In the genomic region with DNA sequence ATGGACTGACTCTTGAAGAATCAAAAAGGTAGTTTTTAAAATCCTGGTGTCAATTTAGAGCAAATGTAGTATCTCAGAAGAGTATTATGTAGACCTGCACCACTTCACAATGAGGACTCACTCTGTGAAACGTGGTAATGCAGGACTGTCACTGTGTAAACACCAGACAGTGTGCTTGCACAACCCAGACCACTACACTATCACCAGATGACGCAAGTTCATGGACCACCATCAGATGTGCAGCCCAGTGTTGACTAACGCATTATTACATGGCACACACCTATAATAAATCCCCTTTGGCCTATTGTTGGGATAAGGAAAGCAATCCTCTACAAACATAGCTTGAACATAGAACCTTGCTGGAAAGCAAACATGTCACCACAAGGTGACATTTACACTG, we compare ENCODE assay signal across 28 mouse cellular contexts.
DNase-seq lines count a peak whose midpoint lies in the region; ATAC-seq lines count a peak whose summit lies in the region.
"Had no signal": no experiment of that assay in that cellular context is flagged by ENCODE, and none has a peak within 500 bp of the region (broad histone marks: within the 10 kb centered on the region; RNA-seq: fewer than 3 reads in every experiment).

No protein-coding gene starts in this region.

- 56% methylated on average over 3 of the region's 3 CpGs for WGBS in liver, embryonic 13.5 days (ENCODE audit: insufficient replicate concordance)
- 73% methylated on average over 3 of the region's 3 CpGs for WGBS in liver, embryonic 11.5 days
- 62% methylated on average over 3 of the region's 3 CpGs for WGBS in intestine, embryonic 16.5 days

- no peak overlapping the region for H3K4me3 ChIP-seq in liver, embryonic 13.5 days (replicated peaks)
- H3K4me3 ChIP-seq in liver, embryonic 11.5 days (ENCODE audit: low read depth, low read length), result no peak overlapping the region
- no peak overlapping the region for H3K4me3 ChIP-seq in intestine, embryonic 16.5 days (ENCODE audit: low read length)
- H3K4me3 ChIP-seq: embryonic facial prominence, embryonic 12.5 days; kidney, embryonic 15.5 days; layer of hippocampus, adult 2 months; limb, embryonic 10.5 days; limb, embryonic 15.5 days; lung, embryonic 15.5 days; midbrain, embryonic 13.5 days; neural tube, embryonic 13.5 days had no signal

- no peak overlapping the region for H3K4me2 ChIP-seq in liver, embryonic 13.5 days
- no peak overlapping the region for H3K4me2 ChIP-seq in liver, embryonic 11.5 days
- H3K4me2 ChIP-seq in intestine, embryonic 16.5 days (ENCODE audit: low read depth, low read length), result no peak overlapping the region
- H3K4me2 ChIP-seq: embryonic facial prominence, embryonic 12.5 days; kidney, embryonic 15.5 days; limb, embryonic 15.5 days; lung, embryonic 15.5 days; midbrain, embryonic 13.5 days; neural tube, embryonic 13.5 days had no signal

- H3K36me3 ChIP-seq in liver, embryonic 13.5 days, result peaks cover 2% of the 10 kb centered on the region; the same call in 1 of the 2 replicates
- no peaks in the 10 kb centered on the region for H3K36me3 ChIP-seq in liver, embryonic 11.5 days (ENCODE audit: control insufficient read depth, insufficient read depth, low read length)
- 0 out of 2 replicates have a peak, but pooled peaks cover 6% of the 10 kb centered on the region for H3K36me3 ChIP-seq in intestine, embryonic 16.5 days (ENCODE audit: control insufficient read depth, insufficient read depth, low read length)
- H3K36me3 ChIP-seq: midbrain, embryonic 13.5 days; neural tube, embryonic 13.5 days had no signal

- peak; percentile 49; the same call in 1 of the 2 replicates for ATAC-seq in liver, embryonic 13.5 days (ENCODE audit: low read depth)
- ATAC-seq in liver, embryonic 11.5 days (replicated peaks; ENCODE audit: low FRiP score), result no peak
- ATAC-seq in intestine, embryonic 16.5 days, result peak; percentile 19; the same call in 1 of the 2 replicates
- peak; percentile 45 for ATAC-seq in megakaryocyte progenitor cell, adult 5-6 weeks (replicated peaks; ENCODE audit: poor library complexity)
- ATAC-seq: activated CD4-positive, CD25-positive, alpha-beta regulatory T cell, adult 4 months; forebrain, embryonic 16.5 days; hindbrain, embryonic 16.5 days; midbrain, embryonic 13.5 days had no signal

- H3K9me3 ChIP-seq in liver, embryonic 13.5 days (replicated peaks), result no peaks in the 10 kb centered on the region
- H3K9me3 ChIP-seq in liver, embryonic 11.5 days (ENCODE audit: control insufficient read depth, low read length), result no peaks in the 10 kb centered on the region
- H3K9me3 ChIP-seq in intestine, embryonic 16.5 days (ENCODE audit: control insufficient read depth, low read length), result no peaks in the 10 kb centered on the region
- H3K9me3 ChIP-seq: embryonic facial prominence, embryonic 12.5 days; kidney, embryonic 15.5 days; limb, embryonic 10.5 days; limb, embryonic 15.5 days; lung, embryonic 15.5 days; midbrain, embryonic 13.5 days; neural tube, embryonic 13.5 days had no signal

- no peak for DNase-seq in liver, embryonic 13.5 days
- no peak for DNase-seq in liver, embryonic 11.5 days (ENCODE audit: low spot score)
- DNase-seq in layer of hippocampus, adult 8-10 months (ENCODE audit: low spot score in 2 of 2), result no peak
- no peak for DNase-seq in heart, adult 8-10 months (ENCODE audit: low spot score)
- DNase-seq in lung, postnatal 36 days, result no peak
- DNase-seq: adrenal gland, adult 2 months; B cell, adult 2 months; cerebellum, adult 8-10 months; cerebellum, postnatal 25 days; heart, postnatal 14 days; kidney, adult 18-20 months; right cerebral cortex, postnatal 4 days; thymus, adult 18-20 months; thymus, postnatal 25 days had no signal

- H3K4me1 ChIP-seq in liver, embryonic 13.5 days (replicated peaks), result peaks cover 25% of the 10 kb centered on the region
- 0 out of 2 replicates have a peak, but pooled peaks cover 7% of the 10 kb centered on the region for H3K4me1 ChIP-seq in liver, embryonic 11.5 days (replicated peaks; ENCODE audit: control insufficient read depth, insufficient read depth, low read length)
- H3K4me1 ChIP-seq in intestine, embryonic 16.5 days (ENCODE audit: control insufficient read depth, insufficient read depth, low read length), result peaks cover 20% of the 10 kb centered on the region; the same call in 1 of the 2 replicates
- H3K4me1 ChIP-seq: embryonic facial prominence, embryonic 12.5 days; midbrain, embryonic 13.5 days; neural tube, embryonic 13.5 days had no signal

- H3K27ac ChIP-seq in liver, embryonic 13.5 days, result no peak overlapping the region
- H3K27ac ChIP-seq in liver, embryonic 11.5 days (ENCODE audit: low read depth, low read length), result no peak overlapping the region
- H3K27ac ChIP-seq in intestine, embryonic 16.5 days (ENCODE audit: low read length), result no peak overlapping the region
- H3K27ac ChIP-seq: embryonic facial prominence, embryonic 12.5 days; kidney, embryonic 15.5 days; layer of hippocampus, adult 2 months; limb, embryonic 10.5 days; limb, embryonic 15.5 days; lung, embryonic 15.5 days; midbrain, embryonic 13.5 days; neural tube, embryonic 13.5 days had no signal

- H3K9ac ChIP-seq in liver, embryonic 13.5 days, result no peak overlapping the region
- H3K9ac ChIP-seq in liver, embryonic 11.5 days (ENCODE audit: low read depth, low read length), result no peak overlapping the region
- H3K9ac ChIP-seq in intestine, embryonic 16.5 days (ENCODE audit: low read depth, low read length), result no peak overlapping the region
- H3K9ac ChIP-seq: embryonic facial prominence, embryonic 12.5 days; kidney, embryonic 15.5 days; limb, embryonic 15.5 days; lung, embryonic 15.5 days; midbrain, embryonic 13.5 days; neural tube, embryonic 13.5 days had no signal

- H3K27me3 ChIP-seq in liver, embryonic 13.5 days, result no peaks in the 10 kb centered on the region
- H3K27me3 ChIP-seq in liver, embryonic 11.5 days (replicated peaks; ENCODE audit: control insufficient read depth, insufficient read depth, low read length), result no peaks in the 10 kb centered on the region
- H3K27me3 ChIP-seq in intestine, embryonic 16.5 days (replicated peaks; ENCODE audit: control insufficient read depth, insufficient read depth, low read length), result no peaks in the 10 kb centered on the region
- H3K27me3 ChIP-seq: CH12.LX; embryonic facial prominence, embryonic 12.5 days; kidney, embryonic 15.5 days; limb, embryonic 15.5 days; lung, embryonic 15.5 days; midbrain, embryonic 13.5 days; neural tube, embryonic 13.5 days had no signal
